Mouse (Mus musculus) lung, postnatal 0 days (tissue): Measurements from ENCODE around the gene Acsm2.

Experiments used
- CTCF ChIP-seq: IDR thresholded peaks from 2 replicates; pipeline ENCODE4 v1.5.1; 2016; ENCODE audit warnings: antibody characterized with exemption, mild to moderate bottlenecking
- EP300 ChIP-seq: IDR thresholded peaks from 2 replicates; pipeline ENCODE4 v1.6.1; 2016; ENCODE audit warnings: antibody characterized with exemption, mild to moderate bottlenecking, control low read depth

GRCm38 (mm10) chr7:119601195-119601953 lies 47.2 kb downstream of the Acsm2 start:
- no peak for TF ChIP-seq CTCF
- no peak for TF ChIP-seq EP300
